Comparison of ENCODE assay signal across 19 mouse cellular contexts in the genomic region with DNA sequence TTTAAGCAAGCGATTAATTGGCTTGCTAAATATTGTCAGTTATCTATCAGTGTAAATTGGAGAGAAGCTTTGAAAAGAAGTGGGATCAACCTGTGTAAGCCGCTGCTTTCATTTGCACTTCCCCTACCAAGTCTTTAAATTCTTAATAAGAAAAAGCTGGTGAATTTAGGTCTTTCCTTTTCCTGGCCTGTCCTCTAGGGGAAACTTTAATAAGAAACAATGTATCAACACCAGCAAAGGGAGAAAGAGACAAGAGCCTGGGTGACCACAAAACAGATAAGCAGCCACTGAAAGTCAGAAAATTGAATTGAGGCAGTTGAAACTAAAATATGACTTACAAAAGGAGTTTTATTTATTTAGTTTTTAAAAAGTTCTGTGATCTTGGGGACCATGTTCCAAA. TPM values are rescaled to one million over a fixed set of nuclear protein-coding genes. Genes with fewer than 3 reads are reported as not detected.
A peak's percentile ranks its signal among the peaks of the same experiment; 100 is the strongest.
DNase-seq lines count a peak whose midpoint lies in the region; ATAC-seq and TF ChIP-seq lines count a peak whose summit lies in the region.
"Had no signal": no experiment of that assay in that cellular context is flagged by ENCODE, and none has a peak within 500 bp of the region (broad histone marks: within the 10 kb centered on the region; RNA-seq: fewer than 3 reads in every experiment).

No protein-coding gene starts in this region.

- DNase-seq in hindbrain, embryonic 14.5 days (ENCODE audit: low spot score): no peak
- DNase-seq in hindbrain, embryonic 10.5 days (ENCODE audit: low spot score): no peak
- DNase-seq in NIH3T3 (ENCODE audit: low read depth): peak; percentile 51
- no peak for DNase-seq in adrenal gland, postnatal 25 days
- DNase-seq in kidney, postnatal 25 days: no peak
- DNase-seq: adrenal gland, adult 2 months; adrenal gland, postnatal 36 days; cerebellum, adult 11 months; cerebellum, postnatal 10 days; forebrain, postnatal 0 days; gastrocnemius, postnatal 14 days had no signal

- no peak for TF ChIP-seq CTCF in ES-Bruce4 (IDR thresholded peaks at IDR 0.05; ENCODE audit: low read depth, low read length)

- H3K9me3 ChIP-seq in hindbrain, embryonic 14.5 days (ENCODE audit: control insufficient read depth, low read length): no peaks in the 10 kb centered on the region
- no peaks in the 10 kb centered on the region for H3K9me3 ChIP-seq in hindbrain, embryonic 10.5 days
- H3K9me3 ChIP-seq in midbrain, embryonic 15.5 days: no peaks in the 10 kb centered on the region
- no peaks in the 10 kb centered on the region for H3K9me3 ChIP-seq in midbrain, embryonic 13.5 days
- no peaks in the 10 kb centered on the region for H3K9me3 ChIP-seq in ES-Bruce4 (replicated peaks; ENCODE audit: control insufficient read depth, insufficient read depth, low read length, poor library complexity, severe bottlenecking)
- H3K9me3 ChIP-seq: embryonic facial prominence, embryonic 10.5 days; forebrain, embryonic 13.5 days; heart, embryonic 12.5 days; intestine, embryonic 15.5 days had no signal

- ATAC-seq in hindbrain, embryonic 14.5 days (ENCODE audit: low FRiP score): no peak
- no peak for ATAC-seq in midbrain, embryonic 15.5 days (replicated peaks)
- ATAC-seq in midbrain, embryonic 13.5 days: no peak
- ATAC-seq: forebrain, embryonic 13.5 days; forebrain, postnatal 0 days; intestine, embryonic 15.5 days had no signal

- H3K27ac ChIP-seq in hindbrain, embryonic 14.5 days: peak overlapping the region; percentile 98; the same call in 1 of the 2 replicates
- H3K27ac ChIP-seq in hindbrain, embryonic 10.5 days: no peak overlapping the region
- 0 out of 2 replicates have a peak overlapping the region, but pooled peaks have one; percentile 97 for H3K27ac ChIP-seq in midbrain, embryonic 15.5 days
- H3K27ac ChIP-seq in midbrain, embryonic 13.5 days: no peak overlapping the region
- H3K27ac ChIP-seq in ES-Bruce4 (ENCODE audit: insufficient read depth, low read length): no peak overlapping the region
- H3K27ac ChIP-seq: embryonic facial prominence, embryonic 10.5 days; forebrain, embryonic 13.5 days; intestine, embryonic 15.5 days had no signal

- peak overlapping the region; percentile 93; the same call in 1 of the 2 replicates for H3K4me2 ChIP-seq in hindbrain, embryonic 14.5 days (replicated peaks)
- H3K4me2 ChIP-seq in midbrain, embryonic 15.5 days: 0 out of 2 replicates have a peak overlapping the region, but pooled peaks have one; percentile 100
- H3K4me2 ChIP-seq in midbrain, embryonic 13.5 days (replicated peaks): no peak overlapping the region
- H3K4me2 ChIP-seq: heart, embryonic 12.5 days; intestine, embryonic 15.5 days had no signal

- H3K4me1 ChIP-seq in hindbrain, embryonic 14.5 days (replicated peaks; ENCODE audit: control insufficient read depth, insufficient read depth, low read length): peaks cover 12% of the 10 kb centered on the region
- peaks cover 23% of the 10 kb centered on the region for H3K4me1 ChIP-seq in hindbrain, embryonic 10.5 days (replicated peaks)
- peaks cover 27% of the 10 kb centered on the region for H3K4me1 ChIP-seq in midbrain, embryonic 15.5 days
- peaks cover 24% of the 10 kb centered on the region for H3K4me1 ChIP-seq in midbrain, embryonic 13.5 days (replicated peaks)
- no peaks in the 10 kb centered on the region for H3K4me1 ChIP-seq in ES-Bruce4 (ENCODE audit: control insufficient read depth, insufficient read depth, low read length)

- H3K36me3 ChIP-seq in hindbrain, embryonic 14.5 days (replicated peaks; ENCODE audit: control insufficient read depth, insufficient read depth): no peaks in the 10 kb centered on the region
- H3K36me3 ChIP-seq in hindbrain, embryonic 10.5 days: no peaks in the 10 kb centered on the region
- no peaks in the 10 kb centered on the region for H3K36me3 ChIP-seq in midbrain, embryonic 15.5 days (replicated peaks)
- H3K36me3 ChIP-seq in midbrain, embryonic 13.5 days: no peaks in the 10 kb centered on the region
- no peaks in the 10 kb centered on the region for H3K36me3 ChIP-seq in ES-Bruce4 (ENCODE audit: control insufficient read depth, insufficient read depth, low read length, poor library complexity, severe bottlenecking)
- H3K36me3 ChIP-seq: embryonic facial prominence, embryonic 10.5 days; heart, embryonic 12.5 days; intestine, embryonic 15.5 days had no signal

- 70% methylated on average over 2 of the region's 2 CpGs for WGBS in hindbrain, embryonic 14.5 days
- WGBS in hindbrain, embryonic 10.5 days: 57% methylated on average over 2 of the region's 2 CpGs
- WGBS in midbrain, embryonic 15.5 days: 55% methylated on average over 2 of the region's 2 CpGs
- 58% methylated on average over 2 of the region's 2 CpGs for WGBS in midbrain, embryonic 13.5 days

- H3K4me3 ChIP-seq in hindbrain, embryonic 14.5 days (replicated peaks; ENCODE audit: low read length): no peak overlapping the region
- H3K4me3 ChIP-seq in hindbrain, embryonic 10.5 days: no peak overlapping the region
- H3K4me3 ChIP-seq in midbrain, embryonic 15.5 days: no peak overlapping the region
- no peak overlapping the region for H3K4me3 ChIP-seq in midbrain, embryonic 13.5 days (replicated peaks)
- H3K4me3 ChIP-seq in ES-Bruce4 (ENCODE audit: low read depth, low read length): no peak overlapping the region
- H3K4me3 ChIP-seq: heart, embryonic 12.5 days; intestine, embryonic 15.5 days had no signal

- no peak for TF ChIP-seq EP300 in ES-Bruce4 (IDR thresholded peaks at IDR 0.05; ENCODE audit: insufficient read depth, low read depth, low read length)

- TF ChIP-seq POLR2A in ES-Bruce4 (IDR thresholded peaks at IDR 0.05; ENCODE audit: insufficient read depth, low read length): no peak

- H3K27me3 ChIP-seq in hindbrain, embryonic 14.5 days (ENCODE audit: control insufficient read depth, insufficient read depth, low read length): peaks cover 22% of the 10 kb centered on the region
- H3K27me3 ChIP-seq in hindbrain, embryonic 10.5 days (ENCODE audit: insufficient read depth, poor library complexity, severe bottlenecking): peaks cover 46% of the 10 kb centered on the region
- H3K27me3 ChIP-seq in midbrain, embryonic 15.5 days (replicated peaks): peaks cover 16% of the 10 kb centered on the region
- H3K27me3 ChIP-seq in midbrain, embryonic 13.5 days: peaks cover 19% of the 10 kb centered on the region
- peaks cover 9% of the 10 kb centered on the region for H3K27me3 ChIP-seq in ES-Bruce4 (ENCODE audit: control insufficient read depth, insufficient read depth, low read length, poor library complexity, severe bottlenecking)
- H3K27me3 ChIP-seq: CH12.LX had no signal

- no peak overlapping the region for H3K9ac ChIP-seq in hindbrain, embryonic 14.5 days
- no peak overlapping the region for H3K9ac ChIP-seq in midbrain, embryonic 15.5 days
- no peak overlapping the region for H3K9ac ChIP-seq in midbrain, embryonic 13.5 days (replicated peaks)
- H3K9ac ChIP-seq in ES-Bruce4 (ENCODE audit: low read depth, poor library complexity, severe bottlenecking): 0 out of 2 replicates have a peak overlapping the region, but pooled peaks have one; percentile 86
- H3K9ac ChIP-seq: forebrain, embryonic 13.5 days; heart, embryonic 12.5 days; intestine, embryonic 15.5 days had no signal

RNA-seq across cellular contexts. Expression of a gene that starts 4.9 kb away (rescaled TPM):
- 4.2 and 5.3 TPM in 2 replicates for polyA plus RNA-seq in hindbrain, embryonic 14.5 days (2014; fragmentation: Nextera tagmentation; extraction: Ambion mirVana)
- 2.0 and 3.5 TPM in 2 replicates for polyA plus RNA-seq in hindbrain, embryonic 10.5 days (2016; fragmentation: Nextera tagmentation; extraction: Ambion mirVana)
- 6.4 and 6.8 TPM in 2 replicates for polyA plus RNA-seq in midbrain, embryonic 15.5 days (2015; fragmentation: Nextera tagmentation; extraction: Ambion mirVana)
- 2.8 and 3.7 TPM in 2 replicates for polyA plus RNA-seq in midbrain, embryonic 13.5 days (2015; fragmentation: Nextera tagmentation; extraction: Ambion mirVana)
- 1.2 and 1.5 TPM in 2 replicates for polyA plus RNA-seq in ES-Bruce4 (2011; ENCODE audit: insufficient read depth, insufficient read length, low read depth, missing spikeins)
- total RNA-seq in adrenal gland, postnatal 25 days (2021): 0.21 TPM in 1 of 2 replicates, not detected in the other

Comparison
In these comparisons a context has a peak if more than half of its experiments do, and no peak if none do; other contexts are left out.
1. H3K27ac ChIP-seq: peak in hindbrain, embryonic 14.5 days (single experiment) and midbrain, embryonic 15.5 days (single experiment); none in hindbrain, embryonic 10.5 days (single experiment), midbrain, embryonic 13.5 days (single experiment) and ES-Bruce4 (single experiment).